Mouse (Mus musculus): Measurements from ENCODE around the gene Gm16181.

Gm16181 gene

GRCm38 (mm10) chr17:35220156-35220952 lies at the start of gene Gm16181:
Gene Gm16181, plus strand, starts transcription at chr17:35220834.
- DNase-seq (ENCODE audit: low spot score in 2 of 2) = no peak

- peak in 1 of 2 experiments; percentile 57 for DNase-seq (ENCODE audit: low spot score in 2 of 2)
These were observed 48.0 kb upstream of the Gm16181 start for GRCm38 (mm10) chr17:35172445-35173234.

- no peak for DNase-seq (ENCODE audit: low spot score in 2 of 2)
These were observed 47.3 kb upstream of the Gm16181 start for GRCm38 (mm10) chr17:35173329-35173728.

GRCm38 (mm10) chr17:35174201-35174977 lies 46.2 kb upstream of the Gm16181 start:
- DNase-seq (ENCODE audit: low spot score in 2 of 2) = no peak

GRCm38 (mm10) chr17:35175382-35175781 lies 45.3 kb upstream of the Gm16181 start:
- DNase-seq (ENCODE audit: low spot score in 2 of 2) = no peak

- no peak for DNase-seq (ENCODE audit: low spot score in 2 of 2)
These were observed 44.7 kb upstream of the Gm16181 start, which contains the start of gene Aif1 for GRCm38 (mm10) chr17:35175968-35176367. Gene Aif1, minus strand, starts transcription at chr17:35176068.

- no peak for DNase-seq (ENCODE audit: low spot score in 2 of 2)
These were observed 42.1 kb upstream of the Gm16181 start for GRCm38 (mm10) chr17:35178528-35178927.

- no peak for DNase-seq (ENCODE audit: low spot score in 2 of 2)
These were observed 40.5 kb upstream of the Gm16181 start for GRCm38 (mm10) chr17:35180093-35180492.

- no peak for DNase-seq (ENCODE audit: low spot score in 2 of 2)
These were observed 34.7 kb upstream of the Gm16181 start for GRCm38 (mm10) chr17:35185639-35186611.

GRCm38 (mm10) chr17:35186681-35187080 lies 34.0 kb upstream of the Gm16181 start:
- DNase-seq (ENCODE audit: low spot score in 2 of 2) = no peak

- DNase-seq (ENCODE audit: low spot score in 2 of 2) = no peak
These were observed 33.3 kb upstream of the Gm16181 start for GRCm38 (mm10) chr17:35187345-35187744.

- DNase-seq (ENCODE audit: low spot score in 2 of 2) = no peak
These were observed 32.5 kb upstream of the Gm16181 start, which contains the start of gene Lst1 for GRCm38 (mm10) chr17:35187959-35188610. Gene Lst1, minus strand, starts transcription at chr17:35188439.

GRCm38 (mm10) chr17:35189186-35189585 lies 31.4 kb upstream of the Gm16181 start:
- DNase-seq (ENCODE audit: low spot score in 2 of 2) = no peak

GRCm38 (mm10) chr17:35190096-35190495 lies 30.5 kb upstream of the Gm16181 start:
- no peak for DNase-seq (ENCODE audit: low spot score in 2 of 2)

- no peak for DNase-seq (ENCODE audit: low spot score in 2 of 2)
These were observed 28.9 kb upstream of the Gm16181 start for GRCm38 (mm10) chr17:35191723-35192122.

GRCm38 (mm10) chr17:35192924-35193323 lies 27.7 kb upstream of the Gm16181 start:
- no peak for DNase-seq (ENCODE audit: low spot score in 2 of 2)

- no peak for DNase-seq (ENCODE audit: low spot score in 2 of 2)
These were observed 26.5 kb upstream of the Gm16181 start, which contains the start of gene Ltb for GRCm38 (mm10) chr17:35193881-35194843. Gene Ltb, plus strand, starts transcription at chr17:35194439.

- no peak for DNase-seq (ENCODE audit: low spot score in 2 of 2)
These were observed 25.6 kb upstream of the Gm16181 start for GRCm38 (mm10) chr17:35194844-35195630.
